Mouse (Mus musculus) kidney, postnatal 0 days (tissue): ENCODE measurements around the gene Rin3. TPM values are rescaled to one million over a fixed set of nuclear protein-coding genes. Genes with fewer than 3 reads are reported as not detected.
A peak's percentile ranks its signal among the peaks of the same experiment; 100 is the strongest.

Source experiments
- ATAC-seq: fragments of 200-750 bp; cut with Nextera tagmentation; replicated peaks from 2 replicates; pipeline ENCODE4 v1.8.0; 2017; ENCODE audit warnings: low read depth, moderate number of reproducible peaks, moderate TSS enrichment, moderate library complexity; ENCODE audit not compliant: low FRiP score
- DNase-seq: peaks from one replicate; pipeline ENCODE4 v3.0.0-alpha.2; 2016; ENCODE audit warnings: low spot score
- H3K27ac ChIP-seq: fragments of 300-500 bp; sonication (generic); 2 replicates; pipeline ENCODE4 v1.5.1; 2014; ENCODE audit warnings: mild to moderate bottlenecking
- H3K27me3 ChIP-seq: fragments of 300-500 bp; sonication (generic); 2 replicates; pipeline ENCODE4 v1.6.1; 2014; ENCODE audit warnings: low read length, mixed read lengths; ENCODE audit not compliant: insufficient read depth
- H3K36me3 ChIP-seq: fragments of 300-500 bp; sonication (generic); 2 replicates; pipeline ENCODE4 v1.6.1; 2014; ENCODE audit warnings: low read length, mixed read lengths; ENCODE audit not compliant: insufficient read depth
- H3K4me1 ChIP-seq: fragments of 300-500 bp; sonication (generic); replicated peaks from 2 replicates; pipeline ENCODE4 v1.6.1; 2014; ENCODE audit warnings: antibody characterized with exemption, low read length, mixed read lengths; ENCODE audit not compliant: insufficient read depth
- H3K4me2 ChIP-seq: fragments of 300-500 bp; sonication (generic); 2 replicates; pipeline ENCODE4 v1.6.1; 2014; ENCODE audit warnings: mild to moderate bottlenecking, low read length, moderate library complexity, mixed read lengths
- H3K4me3 ChIP-seq: fragments of 300-500 bp; sonication (generic); replicated peaks from 2 replicates; pipeline ENCODE4 v1.5.1; 2014; ENCODE audit warnings: low read depth, low read length
- H3K9ac ChIP-seq: fragments of 300-500 bp; sonication (generic); 2 replicates; pipeline ENCODE4 v1.6.1; 2014; ENCODE audit warnings: low read depth, low read length
- H3K9me3 ChIP-seq: fragments of 300-500 bp; sonication (generic); replicated peaks from 2 replicates; pipeline ENCODE4 v1.6.1; 2016; ENCODE audit warnings: low read length, inconsistent platforms, mixed read lengths
- CTCF ChIP-seq: IDR thresholded peaks from 2 replicates; pipeline ENCODE4 v1.5.1; 2016; ENCODE audit warnings: antibody characterized with exemption, low read depth, mild to moderate bottlenecking, moderate library complexity
- WGBS: fragments of 180-500 bp; shearing (Covaris S2); extraction: QIAGEN DNeasy Blood & Tissue Kit; methylation state at CpG from one replicate; pipeline ENCODE4 v1.1.7; 2014; 5-methylcytosine and 5-hydroxymethylcytosine counted together
- polyA plus RNA-seq: library from polyadenylated mRNA; unstranded; fragments of >200 nt; fragmentation: Nextera tagmentation; extraction: Ambion mirVana; gene quantifications from 2 replicates; pipeline ENCODE4 v1.2.1, GENCODE M21; 2015

Rin3 gene
- polyA plus RNA-seq, 1 experiment from 2014 or later = 8.8 TPM

DNA sequence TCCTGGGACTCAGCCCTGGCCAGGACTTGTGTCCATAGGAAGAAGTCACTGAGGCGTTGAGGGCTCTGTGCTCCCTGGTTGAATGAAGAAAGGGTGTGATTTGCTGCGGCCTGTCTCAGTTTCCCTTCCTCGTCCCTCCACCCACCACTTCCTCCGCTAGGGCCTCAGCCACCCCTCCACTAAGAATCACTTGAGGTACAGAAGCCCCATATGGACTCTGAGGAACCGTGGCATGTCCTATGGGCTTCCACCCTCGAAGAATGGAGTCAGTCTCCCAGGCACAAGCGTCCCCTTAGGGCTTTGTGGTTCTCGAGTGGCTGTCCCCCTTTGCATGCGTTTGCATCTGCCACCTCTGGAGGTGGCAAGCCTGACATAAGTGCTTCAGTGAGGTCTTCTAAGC, 100.4 kb downstream of the Rin3 start:
- Histone ChIP-seq H3K9me3 (no peaks in the 10 kb centered on the region), H3K27ac (no peak overlapping the region), H3K36me3 (peaks cover 12% of the 10 kb centered on the region; the same call in 1 of the 2 replicates), H3K4me1 (no peaks in the 10 kb centered on the region), H3K4me3 (no peak overlapping the region), H3K4me2 (no peak overlapping the region), H3K9ac (no peak overlapping the region), H3K27me3 (no peaks in the 10 kb centered on the region)
- WGBS = 91% methylated on average over 9 of the region's 9 CpGs
- DNase-seq = no peak
- no peak for TF ChIP-seq CTCF
- no peak for ATAC-seq

DNA sequence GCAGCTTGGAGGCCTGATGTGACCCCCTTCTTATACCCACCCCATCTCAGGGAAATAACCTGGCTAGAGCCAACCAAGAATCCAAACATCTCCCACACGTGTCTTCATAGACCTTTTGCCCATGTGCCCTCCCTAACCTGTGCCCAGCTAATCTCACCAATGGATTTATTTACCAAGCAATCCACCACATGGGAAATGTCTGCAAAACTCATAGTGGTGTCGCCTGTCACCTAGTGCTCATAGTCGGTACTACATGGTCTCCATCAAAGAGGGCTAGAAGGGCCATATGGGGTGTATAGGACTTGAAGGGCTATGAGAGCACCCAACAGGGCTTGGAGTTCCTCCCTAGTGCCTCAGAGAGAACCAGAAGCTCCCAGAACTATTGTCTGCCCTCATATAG, 102.0 kb downstream of the Rin3 start:
- H3K4me3 ChIP-seq = no peak overlapping the region
- WGBS = 16% methylated on average over 3 of the region's 3 CpGs
- peak; percentile 92 for TF ChIP-seq CTCF
- no peak overlapping the region for H3K4me2 ChIP-seq
- H3K27me3 ChIP-seq = no peaks in the 10 kb centered on the region
- no peaks in the 10 kb centered on the region for H3K9me3 ChIP-seq
- H3K27ac ChIP-seq = no peak overlapping the region
- ATAC-seq (peak; percentile 23; the same call in 1 of the 2 replicates), DNase-seq (peak; percentile 74)
- H3K9ac ChIP-seq = no peak overlapping the region
- H3K4me1 ChIP-seq = no peaks in the 10 kb centered on the region
- H3K36me3 ChIP-seq = peaks cover 12% of the 10 kb centered on the region; the same call in 1 of the 2 replicates

DNA sequence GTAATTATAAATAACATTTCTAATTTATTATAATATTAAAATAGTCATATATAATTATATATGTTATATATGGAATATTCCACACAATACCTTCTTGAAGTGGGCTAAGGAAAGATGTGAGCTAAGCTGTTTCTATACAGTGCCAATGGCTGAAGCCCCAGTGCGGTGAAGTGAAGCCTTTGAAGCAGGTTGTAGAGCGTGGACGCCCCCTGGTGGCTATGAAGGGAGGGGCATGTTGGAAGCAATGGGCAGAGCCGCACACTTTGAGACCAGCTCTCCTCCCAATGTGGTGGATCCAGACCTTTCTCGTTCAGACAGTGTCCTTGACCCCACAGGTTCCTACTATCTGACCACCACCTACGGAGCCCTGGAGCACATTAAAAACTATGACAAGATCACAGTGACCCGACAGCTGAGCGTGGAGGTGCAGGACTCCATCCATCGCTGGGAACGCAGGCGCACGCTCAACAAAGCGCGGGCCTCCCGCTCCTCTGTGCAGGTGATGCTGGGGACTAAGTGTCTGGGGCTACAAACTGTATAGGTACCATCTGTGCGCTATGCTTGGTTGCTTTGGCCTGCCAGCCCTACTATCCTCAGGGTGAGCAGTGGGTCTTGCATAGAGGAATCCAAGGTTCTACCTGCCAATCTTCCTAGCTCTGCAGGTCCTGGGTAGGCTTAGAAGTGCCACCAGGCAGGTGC, 104.5 kb downstream of the Rin3 start:
- H3K9ac ChIP-seq = no peak overlapping the region
- H3K4me1 ChIP-seq = no peaks in the 10 kb centered on the region
- DNase-seq (peak; percentile 88), ATAC-seq (peak; percentile 76)
- H3K27ac ChIP-seq = no peak overlapping the region
- H3K27me3 ChIP-seq = no peaks in the 10 kb centered on the region
- 55% methylated on average over 16 of the region's 16 CpGs for WGBS
- peak; percentile 98 for TF ChIP-seq CTCF
- H3K36me3 ChIP-seq = peaks cover 14% of the 10 kb centered on the region; the same call in 1 of the 2 replicates
- H3K9me3 ChIP-seq = no peaks in the 10 kb centered on the region
- H3K4me3 ChIP-seq = no peak overlapping the region
- no peak overlapping the region for H3K4me2 ChIP-seq

DNA sequence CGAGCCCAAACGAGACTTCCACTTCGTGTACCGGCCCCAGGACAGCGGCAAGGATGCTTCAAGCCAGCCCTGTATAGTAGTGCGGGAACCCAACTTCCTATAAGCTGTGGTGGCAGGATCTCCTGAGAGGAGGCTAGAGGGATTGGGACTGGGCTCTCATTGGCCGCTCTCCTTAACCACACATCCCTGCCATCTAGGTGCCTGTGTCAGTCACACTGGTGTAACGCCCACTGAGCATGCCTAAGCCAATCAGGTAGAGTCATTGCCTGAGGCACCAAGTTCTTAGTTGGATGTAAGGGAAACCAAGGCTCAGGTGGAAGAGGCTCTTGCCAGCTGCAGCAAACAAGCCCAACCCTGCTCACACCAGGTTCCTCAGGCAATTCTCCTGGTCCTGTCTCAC, 107.2 kb downstream of the Rin3 start:
- Histone ChIP-seq H3K4me1 (no peaks in the 10 kb centered on the region), H3K27ac (no peak overlapping the region), H3K4me3 (no peak overlapping the region), H3K9ac (no peak overlapping the region), H3K27me3 (no peaks in the 10 kb centered on the region), H3K36me3 (peaks cover 11% of the 10 kb centered on the region; the same call in 1 of the 2 replicates), H3K9me3 (no peaks in the 10 kb centered on the region), H3K4me2 (no peak overlapping the region)
- ATAC-seq (no peak), DNase-seq (no peak)
- WGBS = 41% methylated on average over 8 of the region's 8 CpGs
- TF ChIP-seq CTCF = no peak

DNA sequence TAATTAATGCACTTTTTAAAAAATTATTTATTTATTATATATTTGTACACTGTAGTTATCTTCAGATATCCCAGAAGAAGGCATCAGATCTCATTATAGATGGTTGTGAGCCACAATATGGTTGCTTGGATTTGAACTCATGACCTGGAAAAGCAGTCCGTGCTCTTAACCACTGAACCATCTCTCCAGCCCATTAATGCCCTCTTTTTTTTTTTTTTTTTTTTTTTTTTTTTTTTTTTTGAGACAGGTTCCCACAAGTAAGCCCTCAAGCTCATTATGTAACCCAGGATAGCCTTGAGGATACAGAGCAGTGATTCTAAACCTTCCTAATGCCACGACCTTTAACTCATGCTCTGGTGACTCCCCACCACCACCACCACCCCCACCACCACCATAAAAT, 108.3 kb downstream of the Rin3 start:
- ATAC-seq = no peak
- Histone ChIP-seq H3K4me3 (no peak overlapping the region), H3K9me3 (no peaks in the 10 kb centered on the region), H3K27me3 (no peaks in the 10 kb centered on the region), H3K4me1 (no peaks in the 10 kb centered on the region), H3K9ac (no peak overlapping the region), H3K27ac (no peak overlapping the region), H3K36me3 (peaks cover 11% of the 10 kb centered on the region; the same call in 1 of the 2 replicates), H3K4me2 (no peak overlapping the region)
- DNase-seq = no peak
- WGBS = 60% methylated on average over 2 of the region's 2 CpGs
- no peak for TF ChIP-seq CTCF

DNA sequence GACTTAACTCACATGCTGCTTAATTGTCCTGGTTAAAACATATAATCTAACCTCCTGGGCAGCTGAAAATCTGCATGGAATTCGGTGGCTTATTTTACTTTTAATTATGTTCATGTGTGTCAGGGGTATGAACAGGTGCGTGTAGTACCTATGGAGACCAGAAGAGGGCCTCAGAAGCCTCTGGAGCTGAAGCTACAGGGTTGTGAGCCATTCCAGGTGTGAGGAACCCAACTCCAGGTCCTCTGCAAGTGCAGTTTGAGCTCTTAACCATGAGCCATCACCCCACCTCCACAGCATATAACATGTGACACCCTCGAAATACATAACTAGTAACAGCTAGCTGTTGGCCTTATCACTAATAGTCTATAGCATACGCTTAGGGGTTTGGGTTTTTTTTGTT, 109.1 kb downstream of the Rin3 start:
- H3K4me1 ChIP-seq = no peaks in the 10 kb centered on the region
- WGBS = 75% methylated on average over 4 of the region's 4 CpGs
- no peak overlapping the region for H3K4me2 ChIP-seq
- H3K27ac ChIP-seq = no peak overlapping the region
- TF ChIP-seq CTCF = peak; percentile 74
- no peak overlapping the region for H3K9ac ChIP-seq
- H3K9me3 ChIP-seq = no peaks in the 10 kb centered on the region
- H3K4me3 ChIP-seq = no peak overlapping the region
- ATAC-seq (no peak), DNase-seq (peak; percentile 31)
- peaks cover 11% of the 10 kb centered on the region; the same call in 1 of the 2 replicates for H3K36me3 ChIP-seq
- no peaks in the 10 kb centered on the region for H3K27me3 ChIP-seq
